Mouse (Mus musculus): ENCODE measurements around the gene Gm15080. TPM values are rescaled to one million over a fixed set of nuclear protein-coding genes. Genes with fewer than 3 reads are reported as not detected.
"Not testable (repeated sequence)": the region's sequence is repeated elsewhere in the genome, so short reads cannot be mapped to it uniquely, and the experiment has no call there.

Gene Gm15080
- polyA plus RNA-seq (2014; fragmentation: Nextera tagmentation; extraction: Ambion mirVana) = not detected in 2 replicates

GRCm38 (mm10) chrX:147992693-147993092 is at the start of gene Gm15080:
TSS of gene Gm15080 (plus strand) at chrX:147992993.
- H3K4me1 ChIP-seq (ENCODE audit: control insufficient read depth, insufficient read depth, low read length); H3K9me3 ChIP-seq (ENCODE audit: control insufficient read depth, low read length); ATAC-seq (ENCODE audit: insufficient number of reproducible peaks, low FRiP score, low TSS enrichment, low read depth); H3K4me2 ChIP-seq (ENCODE audit: low read depth, severe bottlenecking); H3K9ac ChIP-seq (ENCODE audit: low read length); H3K36me3 ChIP-seq (ENCODE audit: control insufficient read depth, insufficient read depth, low read length); H3K27ac ChIP-seq (replicated peaks; ENCODE audit: low read depth, low read length); DNase-seq (ENCODE audit: low spot score); H3K27me3 ChIP-seq (ENCODE audit: control insufficient read depth, insufficient read depth, low read length); H3K4me3 ChIP-seq (ENCODE audit: low read depth, low read length): not testable (repeated sequence)
- WGBS = 83% methylated on average over 1 of the region's 5 CpGs

Other genes starting within 250 kb of the Gm15080 start
- not detected in 2 replicates for gene Gm15128, start 227.0 kb upstream of the Gm15080 start, polyA plus RNA-seq (2014; fragmentation: Nextera tagmentation; extraction: Ambion mirVana)
- gene Gm15107, start 187.7 kb downstream of the Gm15080 start, polyA plus RNA-seq (2014; fragmentation: Nextera tagmentation; extraction: Ambion mirVana) = not detected in 2 replicates

Data from limb, embryonic 11.5 days (tissue).